Mouse (Mus musculus) gastrocnemius, postnatal 14 days (tissue): ENCODE data around the gene Arhgap35. TPM values are rescaled to one million over a fixed set of nuclear protein-coding genes. Genes with fewer than 3 reads are reported as not detected.
A peak's percentile ranks its signal among the peaks of the same experiment; 100 is the strongest.

Experiments used
- DNase-seq: peaks from one replicate; pipeline ENCODE4 v3.0.0; 2021; ENCODE audit warnings: mixed read lengths
- intact Hi-C: fragments of 180-260 bp; cut with DNase I; formaldehyde crosslinking; loops from one replicate; pipeline ENCODE4 v1.15.1; 2025; ENCODE audit warnings: low total_unique reads
- total RNA-seq, 2 experiments: library from RNA; stranded (reverse); gene quantifications; 2 replicates each; pipeline ENCODE4 v1.2.3; 2021

The Arhgap35 gene
- total RNA-seq, 2 experiments from 2014 or later, result 18.8 to 23.1 TPM

DNA sequence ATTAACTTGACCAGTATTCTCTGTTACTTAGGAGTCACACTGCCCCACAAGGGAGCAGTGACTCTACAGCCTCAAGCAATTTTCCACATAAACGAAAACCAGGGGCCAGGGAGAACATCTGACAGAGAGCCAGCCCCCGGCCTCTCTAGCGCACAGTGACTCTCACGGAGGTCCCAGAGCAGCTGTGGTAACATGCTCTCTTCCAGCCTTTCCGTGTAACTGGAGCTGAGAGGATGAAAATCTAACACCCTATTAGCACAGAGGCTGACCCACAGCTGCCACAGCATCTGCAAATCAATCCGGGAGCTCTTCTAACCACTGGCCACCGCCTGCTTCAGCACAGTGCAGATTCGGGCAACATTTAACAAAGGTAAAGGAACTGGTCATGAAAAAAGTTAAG lies 70.0 kb downstream of the Arhgap35 start:
- DNase-seq, result peak; percentile 54
- intact Hi-C loops, result no loop called here

DNA sequence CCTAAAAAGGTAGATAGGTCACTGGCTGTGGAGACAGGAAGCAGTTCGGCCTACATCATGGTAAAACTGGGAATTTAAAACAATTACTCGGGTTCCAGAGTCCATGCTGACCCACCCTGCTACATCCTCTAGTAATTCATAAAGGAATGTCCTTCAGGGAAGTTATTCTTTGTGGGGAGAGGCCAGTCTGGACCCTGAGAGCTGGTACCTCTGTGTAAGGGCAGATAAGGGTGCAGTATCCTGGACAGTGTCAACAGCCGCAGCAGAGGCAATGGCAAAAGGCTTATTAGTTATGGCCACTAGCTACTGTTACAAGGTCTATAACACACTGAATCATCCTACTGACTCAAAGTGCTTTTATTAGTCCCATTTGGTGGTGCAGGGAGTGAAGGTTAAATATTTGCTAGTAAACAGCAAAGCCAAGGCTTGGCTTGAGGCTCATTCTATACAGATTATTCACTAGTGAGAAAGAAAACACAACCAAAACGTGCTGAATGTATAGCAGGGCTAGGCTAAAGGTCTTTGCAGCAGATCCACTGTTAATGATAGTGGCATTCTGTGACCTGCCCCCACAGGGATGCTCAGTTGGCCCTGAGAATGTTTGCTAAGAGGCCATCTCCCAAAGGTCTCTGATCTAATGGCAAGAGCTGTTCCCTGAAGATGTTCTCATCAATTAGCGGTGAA lies 77.4 kb downstream of the Arhgap35 start:
- intact Hi-C loops, result no loop called here
- no peak for DNase-seq

DNA sequence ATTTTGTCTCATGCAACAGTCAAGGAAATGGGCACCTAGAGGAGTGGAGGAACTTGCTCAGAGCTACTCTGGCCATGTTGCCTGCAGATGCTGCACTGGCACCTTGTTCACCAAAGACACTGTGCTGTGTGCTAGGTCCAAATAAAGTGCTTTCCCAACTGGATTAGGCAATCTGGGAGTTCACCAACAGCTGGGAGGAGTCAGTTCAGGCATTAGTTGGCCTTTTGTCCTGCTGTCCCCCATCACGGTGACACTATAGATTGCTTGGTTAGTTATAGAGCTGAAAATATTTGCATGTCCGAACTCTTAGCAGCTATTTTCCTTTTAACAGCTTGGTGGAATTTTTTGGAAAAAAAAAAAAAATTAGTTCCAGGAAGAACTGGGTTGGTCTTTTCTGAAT lies 88.8 kb downstream of the Arhgap35 start:
- intact Hi-C loops, result no loop called here
- DNase-seq, result no peak

DNA sequence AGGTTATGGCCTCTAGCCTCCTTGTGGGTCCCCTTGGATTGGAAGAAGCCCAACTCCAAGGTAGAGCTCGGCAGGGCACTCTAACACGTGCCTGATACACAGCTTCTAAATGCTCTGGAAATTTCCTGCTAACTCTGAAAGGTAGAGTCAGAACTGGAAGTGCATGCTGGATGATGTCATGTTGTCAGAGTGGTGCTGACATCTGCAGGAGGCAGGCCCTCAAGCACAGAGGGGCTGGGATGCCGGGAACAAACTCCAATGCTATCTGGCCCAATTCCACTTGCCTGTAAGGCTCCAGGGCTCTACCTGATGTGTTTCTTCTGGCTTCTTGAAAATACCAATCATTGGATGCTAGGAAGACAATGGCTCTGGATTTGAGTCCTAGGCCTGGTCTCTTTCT lies 89.3 kb downstream of the Arhgap35 start:
- no peak for DNase-seq
- intact Hi-C loops, result no loop called here

DNA sequence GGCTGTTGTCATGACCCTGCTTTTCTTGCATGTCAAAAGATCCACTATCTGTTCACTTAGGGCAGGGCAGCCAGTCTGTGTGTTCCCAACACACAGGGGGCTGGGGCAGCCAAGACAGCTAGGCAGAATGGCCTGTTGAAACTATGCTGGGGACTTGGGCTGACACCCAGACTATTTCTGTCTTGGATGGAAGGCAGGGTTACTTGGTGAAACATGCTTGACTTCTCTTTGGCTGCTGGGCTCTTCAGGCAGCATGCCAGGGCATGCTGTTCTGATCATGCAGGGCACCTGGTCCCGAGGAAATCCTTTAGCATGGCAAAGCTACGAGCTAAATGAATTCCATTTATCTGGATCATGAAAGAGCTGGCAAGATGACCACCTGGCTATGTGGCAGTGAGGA lies 90.5 kb downstream of the Arhgap35 start:
- intact Hi-C loops, result no loop called here
- peak; percentile 62 for DNase-seq

DNA sequence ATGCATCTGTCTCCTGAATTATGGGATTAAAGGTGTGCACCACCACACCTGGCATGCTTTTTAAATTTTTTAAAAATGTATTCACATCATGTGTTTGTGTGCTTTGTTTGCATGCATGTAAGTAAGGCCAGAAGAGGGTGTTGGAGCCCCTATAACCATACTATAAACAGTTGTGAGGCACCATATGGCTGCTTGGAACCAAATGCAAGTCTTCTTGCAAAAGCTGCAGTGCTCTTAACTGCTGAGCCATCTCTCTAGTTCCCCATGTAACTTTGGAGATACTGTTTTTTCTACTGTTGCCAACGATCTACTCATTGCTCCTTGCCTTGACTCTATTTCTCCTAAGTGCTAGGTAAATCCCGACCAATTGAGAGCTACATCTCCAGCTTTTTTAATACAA lies 95.5 kb downstream of the Arhgap35 start:
- intact Hi-C loops, result no loop called here
- no peak for DNase-seq

DNA sequence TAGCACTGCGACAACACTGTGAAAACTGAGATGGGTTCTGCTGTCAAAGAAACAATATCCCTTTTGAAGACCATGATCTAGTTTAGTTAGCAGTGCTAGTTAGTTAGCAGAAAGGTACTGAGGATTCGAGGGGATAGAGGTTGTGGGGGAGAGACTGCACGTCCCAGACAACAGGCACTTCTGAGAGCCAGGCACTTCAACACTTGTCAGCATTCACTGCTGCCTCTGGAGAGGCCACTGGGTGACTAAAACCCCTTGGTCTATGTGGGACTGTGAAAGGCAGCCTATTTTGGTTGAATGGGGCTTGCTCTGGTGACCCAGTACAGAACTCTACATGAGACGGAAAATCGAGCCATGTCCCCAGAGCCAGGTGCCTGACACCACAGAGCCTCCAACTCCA lies 97.6 kb downstream of the Arhgap35 start:
- DNase-seq, result no peak
- intact Hi-C loops, result no loop called here

DNA sequence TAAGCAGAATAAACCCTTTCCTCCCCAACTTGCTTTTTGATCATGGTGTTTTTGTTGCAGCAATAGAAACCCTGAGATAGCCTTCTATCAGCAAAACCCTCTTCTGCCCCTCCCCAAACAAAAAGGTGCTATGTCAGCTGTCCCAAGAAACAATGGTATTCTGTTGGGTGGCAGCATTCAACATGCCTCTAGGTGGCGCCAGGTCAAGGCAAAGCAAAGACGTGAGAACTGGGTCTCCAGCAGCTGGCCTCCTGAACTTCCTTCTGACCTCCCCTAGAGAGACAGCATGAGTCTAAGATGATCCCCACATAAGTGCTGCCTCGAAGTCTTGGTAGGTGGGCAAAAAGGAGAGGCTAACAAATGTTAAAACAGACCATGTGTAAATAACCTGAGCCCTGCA lies 107.5 kb downstream of the Arhgap35 start:
- intact Hi-C loops, result no loop called here
- peak; percentile 66 for DNase-seq

DNA sequence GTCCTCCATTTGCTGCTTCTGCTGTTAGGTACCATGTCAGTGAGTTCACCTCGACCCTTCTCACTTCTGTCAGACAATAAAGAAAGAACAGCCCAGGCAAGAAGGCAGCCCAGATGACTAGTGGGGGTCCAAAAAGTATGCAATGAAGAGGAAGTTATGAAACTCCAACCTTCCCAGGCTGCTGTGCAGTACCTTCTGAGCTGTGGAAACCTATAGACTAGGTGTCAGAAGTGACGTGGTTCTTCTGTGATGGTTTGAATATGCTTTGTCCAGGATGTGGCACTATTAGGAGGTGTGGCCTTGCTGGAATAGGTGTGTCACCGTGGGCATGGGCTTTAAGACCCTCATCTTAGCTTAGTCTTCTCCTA lies 109.6 kb downstream of the Arhgap35 start:
- DNase-seq, result no peak
- intact Hi-C loops, result no loop called here

DNA sequence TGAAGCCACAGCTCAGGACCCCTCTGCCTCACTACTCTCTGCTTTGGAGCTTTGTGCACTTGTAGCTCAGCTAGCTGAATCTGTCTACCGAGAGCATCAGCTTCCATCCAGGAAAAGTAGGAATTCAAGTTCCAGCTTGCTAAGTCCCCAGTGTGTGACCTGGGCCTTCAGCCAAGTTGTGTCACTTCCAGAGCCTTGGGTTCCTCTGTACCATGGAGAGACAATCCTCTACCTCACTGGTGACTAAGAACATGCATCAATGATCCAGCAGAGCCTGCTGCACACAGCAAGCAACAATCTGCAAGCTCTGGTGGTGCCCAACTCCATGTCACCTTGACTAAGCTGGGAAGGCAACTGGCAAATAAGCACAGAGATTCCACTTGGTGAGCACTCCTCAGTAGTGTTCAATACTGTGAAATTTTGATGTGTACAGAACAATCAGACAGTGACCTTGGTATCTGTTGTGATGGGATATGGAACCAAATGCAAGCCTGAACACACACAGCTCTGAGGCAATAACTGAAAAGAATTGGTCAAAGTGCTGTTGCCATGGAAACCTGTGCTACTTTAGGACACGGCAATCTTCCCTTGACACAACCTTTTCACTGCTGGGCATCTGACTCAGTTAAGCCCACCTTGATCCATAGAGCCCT lies 110.1 kb downstream of the Arhgap35 start:
- peak; percentile 36 for DNase-seq

DNA sequence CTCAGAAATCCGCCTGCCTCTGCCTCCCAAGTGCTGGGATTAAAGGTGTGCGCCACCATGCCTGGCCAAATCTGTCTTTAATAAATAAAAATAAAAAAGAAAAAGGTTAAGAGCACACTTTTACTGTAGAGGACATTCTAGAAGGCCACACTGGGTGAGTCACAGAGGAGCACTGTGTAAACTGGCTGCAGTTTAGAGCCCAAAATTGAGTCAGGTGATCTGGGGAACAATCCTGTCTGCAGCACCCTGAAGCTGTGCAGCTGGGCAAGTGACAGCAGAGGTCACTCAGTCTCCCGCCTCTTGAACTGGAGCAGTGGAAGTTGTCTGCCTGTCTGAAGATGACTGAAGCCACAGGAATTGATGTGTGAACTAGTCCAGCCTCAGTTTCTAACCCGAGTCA lies 113.2 kb downstream of the Arhgap35 start:
- DNase-seq, result no peak
- intact Hi-C loops, result no loop called here

More for the DNA sequence above, 110.1 kb downstream of the Arhgap35 start:
- intact Hi-C loops, result no loop called here

DNA sequence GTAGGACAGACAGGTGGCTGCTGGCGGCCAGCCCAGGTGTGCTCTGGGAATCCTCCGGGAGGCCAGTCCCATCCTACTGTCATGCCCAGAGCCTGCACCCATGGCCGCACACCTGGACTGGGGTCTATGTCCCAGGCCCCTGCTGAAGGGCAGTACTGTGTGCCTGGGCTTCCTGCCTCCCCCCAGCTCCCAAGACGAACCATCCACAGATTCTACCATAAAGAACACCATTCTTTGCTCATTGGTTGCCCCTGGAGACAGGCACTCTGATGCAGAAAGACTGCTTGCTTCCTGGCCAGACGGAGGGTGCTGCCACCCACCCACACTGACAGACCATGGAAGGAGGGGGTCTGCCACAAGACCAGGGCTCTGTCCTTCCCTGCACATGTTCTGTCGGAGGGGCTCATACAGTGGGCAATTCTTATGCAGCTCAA lies 115.1 kb downstream of the Arhgap35 start:
- intact Hi-C loops, result no loop called here
- DNase-seq, result no peak

DNA sequence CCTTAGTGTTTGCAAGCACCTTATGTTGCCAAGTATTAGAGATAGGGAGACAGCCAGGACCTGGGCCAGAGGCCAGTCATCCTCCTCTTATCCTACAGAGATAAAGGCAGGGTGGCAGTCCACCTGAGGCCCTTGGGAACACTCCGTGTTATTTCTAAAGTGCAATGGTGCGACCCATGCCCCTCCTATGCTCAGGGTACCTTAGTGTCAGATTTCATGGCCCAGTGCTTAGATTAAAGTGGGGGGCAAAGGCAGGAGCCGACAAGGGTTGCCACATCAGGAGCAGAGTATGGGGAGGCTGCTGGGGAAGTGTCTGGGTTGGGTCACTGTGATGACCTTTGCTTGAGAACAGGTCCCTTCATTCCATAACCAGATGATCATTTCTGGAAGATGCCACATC lies 118.5 kb downstream of the Arhgap35 start:
- intact Hi-C loops, result no loop called here
- DNase-seq, result no peak

DNA sequence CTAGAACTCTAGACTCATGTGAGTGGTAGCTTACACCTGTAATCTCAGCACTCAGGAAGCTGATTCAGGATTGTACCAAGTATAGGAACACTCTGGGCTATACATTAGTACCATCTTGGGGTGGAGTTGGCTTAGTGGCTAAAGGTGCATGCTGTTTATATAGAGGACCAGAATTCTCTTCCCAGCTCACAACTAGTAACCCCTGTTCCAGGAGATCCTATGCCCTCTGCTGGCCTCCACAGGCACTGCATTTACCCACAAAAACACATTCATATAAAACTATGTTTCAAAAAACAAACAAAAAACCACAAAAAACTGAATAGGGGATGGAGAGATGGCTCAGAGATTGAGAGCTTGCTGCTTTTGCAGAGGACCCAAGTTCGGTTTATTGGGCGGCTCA lies 121.4 kb downstream of the Arhgap35 start:
- peak; percentile 33 for DNase-seq
- intact Hi-C loops, result no loop called here

DNA sequence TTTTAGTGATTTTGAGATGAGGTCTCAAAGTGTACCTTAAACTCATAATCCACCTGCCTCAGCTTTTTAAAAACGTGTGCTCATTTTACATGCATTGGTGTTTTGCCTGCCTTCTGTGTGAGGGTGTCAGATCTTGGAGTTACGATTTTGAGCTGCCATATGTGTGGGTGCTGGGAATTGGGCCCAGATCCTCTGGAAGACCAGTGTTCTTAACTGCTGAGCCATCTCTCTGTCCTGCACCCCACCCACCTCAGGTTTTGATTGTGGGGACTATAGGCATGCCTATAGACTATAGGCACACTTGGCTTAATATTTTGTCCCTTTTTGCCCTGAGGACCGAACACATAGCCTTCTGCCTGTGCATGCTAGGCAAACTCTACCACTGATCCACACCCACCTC lies 122.6 kb downstream of the Arhgap35 start:
- no peak for DNase-seq
- intact Hi-C loops, result no loop called here

DNA sequence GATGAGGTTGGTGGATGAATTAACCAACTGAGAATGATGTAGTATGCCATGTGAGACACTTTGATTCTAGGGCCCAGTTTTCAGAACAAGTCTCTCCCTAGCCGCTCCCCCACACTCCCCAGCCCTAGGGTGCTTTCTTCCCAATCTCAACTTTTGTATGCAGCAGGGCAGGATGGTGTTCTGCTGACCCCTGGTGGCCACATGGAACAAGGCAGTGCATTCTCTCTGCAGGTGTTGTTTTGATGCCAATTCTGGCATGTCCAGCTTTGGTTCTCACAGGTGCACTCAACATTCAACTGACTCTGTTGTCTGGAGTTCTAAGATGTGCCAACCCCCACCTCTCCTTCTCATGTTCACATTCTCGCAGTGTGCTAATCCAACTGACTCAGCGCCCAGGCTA lies 123.0 kb downstream of the Arhgap35 start:
- DNase-seq, result peak; percentile 58
- intact Hi-C loops, result no loop called here

DNA sequence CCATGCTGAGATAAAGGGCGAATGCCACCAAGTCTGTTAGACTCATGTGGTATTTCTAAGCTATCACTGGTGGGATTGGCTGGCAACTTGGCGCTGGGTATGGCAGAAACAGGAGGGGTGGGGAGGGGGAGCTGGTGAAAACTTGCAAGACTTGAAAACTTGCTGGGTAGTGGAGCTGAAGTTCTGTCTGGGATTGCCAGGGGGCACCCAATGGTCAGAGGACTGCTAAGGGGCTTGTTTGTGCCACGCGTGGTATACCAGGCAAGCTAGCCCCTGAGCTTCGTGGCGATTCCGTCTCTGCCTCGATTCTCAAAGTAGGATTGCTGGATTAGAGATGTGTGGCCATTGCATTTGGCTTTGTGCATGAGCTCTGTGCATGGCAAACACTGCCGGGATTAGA lies 124.8 kb downstream of the Arhgap35 start:
- DNase-seq, result peak; percentile 30
- intact Hi-C loops, result no loop called here

DNA sequence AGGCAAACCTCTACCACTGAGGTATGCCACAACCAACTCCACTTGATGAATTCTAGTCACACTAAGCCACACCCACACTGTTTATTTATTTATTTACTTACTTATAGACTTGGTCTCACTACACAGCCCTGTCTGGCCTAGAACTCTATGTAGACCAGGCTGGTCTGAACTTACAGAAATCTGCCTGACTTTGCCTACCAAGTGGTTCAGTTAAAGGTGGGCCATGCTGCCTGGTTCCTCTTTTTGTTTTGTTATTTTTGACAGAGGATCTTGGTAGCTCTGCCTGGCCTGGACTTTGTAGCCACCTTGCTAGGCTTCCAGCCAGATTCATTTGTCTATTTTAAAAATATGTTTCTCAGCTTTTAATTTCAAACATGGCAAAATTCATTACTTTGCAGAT lies 126.0 kb downstream of the Arhgap35 start:
- intact Hi-C loops, result no loop called here
- DNase-seq, result no peak

DNA sequence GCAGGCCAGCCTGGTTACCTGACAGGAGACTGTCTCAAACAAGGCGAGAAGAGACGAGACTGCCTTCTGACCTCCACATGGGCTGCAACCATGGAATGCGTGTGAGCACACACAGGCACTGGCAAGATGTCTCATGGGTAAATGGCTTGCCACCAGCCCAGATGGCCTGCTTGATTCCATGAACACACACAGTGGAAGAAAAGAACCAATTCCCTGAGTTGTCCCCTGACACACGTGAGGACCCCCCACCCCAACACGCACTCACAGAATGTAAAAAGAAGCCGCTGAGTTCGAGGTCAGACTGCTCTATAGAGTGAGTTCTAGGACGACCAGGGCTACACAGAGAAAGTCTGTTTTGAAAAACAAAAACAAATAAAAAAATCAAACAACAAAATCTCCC lies 137.2 kb downstream of the Arhgap35 start, which contains the start of gene Npas1:
Gene Npas1 (minus strand): TSS at position 101 of the 400 bp plus-strand sequence.
- DNase-seq, result no peak
- intact Hi-C loops, result no loop called here

DNA sequence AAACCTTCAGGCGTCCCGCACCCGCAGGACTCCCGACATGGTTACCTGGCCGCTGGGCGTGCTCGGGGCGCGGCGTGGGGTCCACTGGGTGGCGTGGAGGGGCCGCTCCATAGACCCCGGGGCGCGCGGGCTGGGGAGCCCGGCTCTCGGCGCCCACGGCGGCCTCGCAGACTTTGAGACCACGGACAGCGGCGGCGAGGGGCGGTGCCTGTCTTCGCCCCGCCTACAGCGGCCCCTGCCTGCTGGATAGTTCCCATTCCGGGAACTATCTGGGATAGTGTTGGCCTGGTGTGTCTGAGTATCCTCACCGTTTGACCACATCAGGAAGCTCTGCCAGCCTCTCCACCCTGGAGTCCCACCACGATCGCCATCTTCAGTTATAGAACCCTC lies 138.2 kb downstream of the Arhgap35 start:
- no peak for DNase-seq
- intact Hi-C loops, result no loop called here

DNA sequence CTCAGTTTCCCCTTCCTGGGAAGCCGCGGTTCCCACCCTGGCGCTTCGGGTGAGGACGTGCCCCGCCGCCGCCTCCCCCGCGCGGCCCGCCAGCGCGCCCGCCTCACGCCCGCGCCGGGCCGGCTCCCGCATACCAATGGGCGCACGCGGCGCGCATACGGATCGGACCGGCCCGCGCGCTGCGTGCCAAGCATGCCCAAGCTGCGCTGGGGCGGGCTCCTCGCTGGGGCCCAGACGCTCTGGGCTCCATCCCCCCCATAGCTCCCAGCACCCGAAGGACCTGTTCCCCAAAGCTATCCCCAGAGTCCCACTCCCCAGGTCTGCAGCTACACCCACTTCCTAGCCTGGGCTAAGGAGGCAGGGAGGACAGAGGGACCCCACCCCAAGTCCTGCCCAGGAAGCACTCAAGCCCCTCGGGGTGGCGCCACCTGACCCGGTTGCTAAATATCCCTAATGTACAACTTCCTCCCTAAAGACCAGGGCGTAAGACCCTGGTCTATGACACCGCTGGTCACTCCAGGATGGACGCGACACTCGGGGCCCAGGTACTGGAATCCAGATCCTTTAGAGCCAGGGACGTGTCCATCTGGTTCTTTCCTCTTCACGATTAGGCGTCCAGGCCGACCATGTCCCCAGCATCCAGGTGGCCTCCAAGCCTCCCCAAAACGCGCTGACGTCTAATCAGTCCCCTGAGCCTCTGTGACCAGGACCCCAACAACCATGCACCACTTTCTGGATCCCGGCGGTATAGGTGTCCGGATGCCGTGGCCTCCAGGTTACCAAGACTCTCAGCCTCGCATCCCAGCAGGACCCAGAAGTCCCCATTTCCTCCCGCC lies 138.8 kb downstream of the Arhgap35 start:
- intact Hi-C loops, result no loop called here
- no peak for DNase-seq
